Mouse (Mus musculus): ENCODE results near the gene Gucy1b2. TPM values are rescaled to one million over a fixed set of nuclear protein-coding genes. Genes with fewer than 3 reads are reported as not detected.

The Gucy1b2 gene
- polyA plus RNA-seq (2015; fragmentation: Nextera tagmentation; extraction: Ambion mirVana), result 0.44 and 0.45 TPM in 2 replicates

GRCm38 (mm10) chr14:62456239-62456747 lies at the start of gene Gucy1b2:
TSS of gene Gucy1b2 (minus strand) at chr14:62456289.

Other genes with a start within 250 kb of the Gucy1b2 start
- 34.4 and 37.0 TPM in 2 replicates for gene Rnaseh2b, start 163.7 kb downstream of the Gucy1b2 start, polyA plus RNA-seq (2015; fragmentation: Nextera tagmentation; extraction: Ambion mirVana)
- gene Dleu7, start 163.2 kb downstream of the Gucy1b2 start, polyA plus RNA-seq (2015; fragmentation: Nextera tagmentation; extraction: Ambion mirVana), result 26.9 and 30.6 TPM in 2 replicates
- gene Fam124a, start 99.4 kb upstream of the Gucy1b2 start, polyA plus RNA-seq (2015; fragmentation: Nextera tagmentation; extraction: Ambion mirVana), result 54.3 and 75.2 TPM in 2 replicates
- gene Gm4131, start 110.6 kb upstream of the Gucy1b2 start, polyA plus RNA-seq (2015; fragmentation: Nextera tagmentation; extraction: Ambion mirVana), result 0.22 TPM in 1 of 2 replicates, not detected in the other
- 0.14 TPM in 1 of 2 replicates, not detected in the other for gene Serpine3, start 207.4 kb upstream of the Gucy1b2 start, polyA plus RNA-seq (2015; fragmentation: Nextera tagmentation; extraction: Ambion mirVana)

All from neural tube, postnatal 0 days (tissue).